Mouse (Mus musculus) frontal cortex, postnatal 10 days (tissue): Measurements from ENCODE around the gene Ptx4.

Experiments used
- DNase-seq, 2 experiments: peaks; one replicate each; pipeline ENCODE4 v3.0.0; 2022; ENCODE audit warnings: low spot score in 2 of 2, mixed read lengths in 1 of 2

Gene Ptx4

DNA sequence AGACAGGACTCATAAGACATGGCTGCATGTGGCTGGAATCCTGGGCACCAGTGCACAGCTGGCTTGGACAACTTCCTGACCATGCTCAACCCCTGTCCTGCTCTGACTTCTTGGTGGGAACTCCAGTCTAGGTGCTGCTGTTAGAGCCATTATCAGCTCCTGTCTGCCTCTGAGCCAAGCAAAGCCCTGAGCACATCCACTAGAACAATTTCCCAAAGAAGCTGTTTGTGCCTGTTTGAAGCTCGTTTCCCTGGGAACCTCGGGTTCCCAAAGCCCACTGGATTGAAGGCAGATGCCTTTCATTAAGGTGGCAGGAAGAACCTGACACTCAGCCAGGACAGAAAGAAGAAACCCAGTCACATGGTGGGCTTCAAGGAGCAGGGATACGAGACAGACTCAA lies at the start of gene Ptx4:
Ptx4 (plus strand) TSS at position 355 of the 400 bp plus-strand sequence.
- no peak for DNase-seq

GRCm38 (mm10) chr17:25076906-25077305 lies 43.7 kb upstream of the Ptx4 start:
- DNase-seq = no peak

DNA sequence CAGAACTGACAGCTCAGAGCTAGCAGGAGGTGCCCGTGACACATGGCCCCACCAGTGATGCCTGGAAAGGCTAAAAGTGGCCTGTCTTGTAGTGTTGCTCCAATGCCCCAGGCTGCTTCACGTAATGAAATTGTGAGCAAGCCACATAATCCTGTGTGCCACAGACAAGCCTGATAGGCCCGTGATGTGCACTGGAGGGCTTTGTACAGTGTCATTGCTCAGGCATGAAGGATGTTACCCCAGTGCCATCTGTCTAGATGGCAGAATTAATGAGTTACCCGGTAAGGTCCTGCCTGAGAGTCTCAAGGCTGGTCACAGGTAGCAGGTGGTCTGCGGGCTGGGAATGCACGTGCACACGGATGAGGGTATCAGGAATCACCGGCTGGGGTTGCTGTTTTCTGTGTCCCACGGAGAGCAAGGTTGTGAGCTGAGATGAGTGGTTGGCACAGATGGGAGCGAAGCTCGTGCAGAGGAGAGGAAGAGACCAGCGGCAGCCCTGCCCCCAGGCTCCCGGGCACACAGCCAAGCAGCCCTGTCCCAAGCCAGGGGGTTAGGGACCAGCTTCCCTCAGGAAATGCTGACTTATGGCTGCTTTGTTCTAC lies 42.7 kb upstream of the Ptx4 start:
- peak; percentile 39 to 62 for DNase-seq

- no peak for DNase-seq
Observed at GRCm38 (mm10) chr17:25080210-25080609, 40.4 kb upstream of the Ptx4 start.

GRCm38 (mm10) chr17:25080960-25081381 lies 39.6 kb upstream of the Ptx4 start:
- DNase-seq = no peak

- no peak for DNase-seq
Observed at GRCm38 (mm10) chr17:25082081-25082847, 38.3 kb upstream of the Ptx4 start.

DNA sequence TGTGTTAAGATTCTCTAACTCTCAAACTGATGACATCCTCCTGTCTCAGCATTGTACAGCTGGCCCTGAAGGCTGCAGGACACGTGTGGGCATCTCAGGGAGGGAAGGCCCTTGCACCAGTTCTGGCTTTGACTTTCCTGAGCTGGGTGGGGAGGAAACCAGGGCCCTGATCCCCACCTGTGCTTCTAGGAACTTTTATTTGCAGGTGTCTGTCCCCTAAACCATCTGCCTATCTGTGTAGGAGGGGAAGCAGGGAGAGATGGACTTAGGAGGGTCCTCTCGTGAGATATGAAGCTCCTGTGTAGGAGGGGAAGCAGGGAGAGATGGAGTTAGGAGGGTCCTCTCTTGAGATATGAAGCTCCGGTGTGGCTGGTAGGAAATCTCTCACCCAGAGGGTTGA lies 37.7 kb upstream of the Ptx4 start:
- DNase-seq = no peak

DNA sequence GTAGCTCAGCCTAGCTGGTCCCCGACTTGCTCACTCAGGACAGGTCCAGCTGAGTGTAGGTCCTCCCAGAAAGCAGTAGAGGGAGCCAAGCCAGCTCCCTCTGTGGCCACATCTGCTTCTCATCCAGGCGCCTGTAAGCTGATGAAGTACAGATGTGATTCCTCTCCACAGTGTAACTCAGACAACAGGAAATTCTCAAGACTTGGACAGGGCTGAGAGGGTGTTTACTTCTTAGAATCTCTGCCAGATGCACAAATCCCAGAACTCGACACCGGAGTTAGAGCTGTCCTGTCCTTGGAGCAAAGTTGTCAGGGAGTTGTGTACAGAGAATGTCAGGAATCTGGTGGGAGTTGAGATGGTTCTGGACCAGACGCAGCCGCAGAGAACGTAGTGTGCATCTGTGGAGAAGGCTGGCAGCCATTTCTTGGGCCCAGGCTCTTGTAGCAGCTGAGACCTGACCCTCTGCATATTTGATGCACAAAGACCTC lies 37.1 kb upstream of the Ptx4 start, which contains the start of gene Tmem204:
Tmem204 (minus strand) TSS at position 148 of the 488 bp plus-strand sequence.
- no peak for DNase-seq

- no peak for DNase-seq
Observed at GRCm38 (mm10) chr17:25084835-25085385, 35.6 kb upstream of the Ptx4 start.

- no peak for DNase-seq
Observed at GRCm38 (mm10) chr17:25086724-25087123, 33.8 kb upstream of the Ptx4 start.

GRCm38 (mm10) chr17:25089158-25089557 lies 31.4 kb upstream of the Ptx4 start:
- DNase-seq = no peak

DNA sequence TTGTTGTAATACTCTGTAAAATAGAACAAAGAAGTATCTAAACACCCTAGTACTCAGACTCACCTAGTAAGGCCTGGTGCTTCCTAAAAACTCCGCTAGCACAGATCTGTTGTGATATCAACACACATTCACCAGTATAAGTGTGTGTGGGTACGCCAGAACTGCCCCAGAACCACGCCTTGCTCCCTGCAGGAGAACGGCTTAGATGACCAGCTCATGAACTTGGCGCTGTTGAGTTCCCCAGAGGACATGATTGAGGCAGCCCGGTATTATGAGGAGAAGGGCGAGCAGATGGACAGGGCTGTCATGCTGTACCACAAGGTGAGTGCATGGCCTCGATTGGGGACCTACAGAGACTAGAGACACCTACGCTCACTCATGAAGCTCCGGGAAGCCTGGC lies 30.1 kb upstream of the Ptx4 start:
- no peak for DNase-seq

GRCm38 (mm10) chr17:25096221-25096620 lies 24.3 kb upstream of the Ptx4 start:
- no peak for DNase-seq

- DNase-seq = no peak
Observed at GRCm38 (mm10) chr17:25100052-25100451, 20.5 kb upstream of the Ptx4 start.

- DNase-seq = no peak
Observed at GRCm38 (mm10) chr17:25101338-25101737, 19.2 kb upstream of the Ptx4 start.

- DNase-seq = no peak
Observed at GRCm38 (mm10) chr17:25107786-25108185, 12.8 kb upstream of the Ptx4 start.

GRCm38 (mm10) chr17:25109578-25109977 lies 11.0 kb upstream of the Ptx4 start:
- DNase-seq = no peak

GRCm38 (mm10) chr17:25110590-25110989 lies 10.0 kb upstream of the Ptx4 start:
- no peak for DNase-seq

DNA sequence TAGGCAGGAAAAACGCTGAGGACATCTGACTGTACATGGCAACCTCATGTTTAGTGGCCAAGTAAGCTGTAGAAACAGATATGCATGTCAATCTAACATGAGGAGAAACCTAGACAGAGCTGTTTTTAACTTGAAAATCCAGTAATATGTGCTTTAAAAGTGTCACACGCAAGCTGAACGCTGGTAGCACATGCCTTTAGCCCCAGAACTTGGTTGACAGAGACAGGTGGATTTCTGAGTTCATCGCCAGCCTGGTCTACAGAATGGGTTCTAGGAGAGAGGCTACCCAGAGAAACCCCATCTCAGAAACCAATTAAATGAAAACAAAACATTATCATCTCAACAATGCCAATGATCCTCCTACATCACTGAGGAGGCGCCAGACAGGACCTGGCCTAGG lies 9.3 kb upstream of the Ptx4 start:
- DNase-seq = no peak

- DNase-seq = peak; percentile 37 to 45
Observed at GRCm38 (mm10) chr17:25111739-25112422, 8.7 kb upstream of the Ptx4 start.

- no peak for DNase-seq
Observed at GRCm38 (mm10) chr17:25112423-25112810, 8.1 kb upstream of the Ptx4 start.
